Mouse (Mus musculus): Measurements from ENCODE around the gene Col5a1.

Gene Col5a1

GRCm38 (mm10) chr2:27887461-27888264 is 1.4 kb downstream of the Col5a1 start:
- no peaks in the 10 kb centered on the region for H3K36me3 ChIP-seq (ENCODE audit: insufficient read depth, low read length)
- H3K27me3 ChIP-seq (ENCODE audit: insufficient read depth, low read length), result peaks cover 65% of the 10 kb centered on the region
- H3K9me3 ChIP-seq (ENCODE audit: low read length), result no peaks in the 10 kb centered on the region
- H3K4me1 ChIP-seq (replicated peaks; ENCODE audit: low read depth, low read length), result peaks cover 19% of the 10 kb centered on the region
- peak overlapping the region; percentile 92 for H3K4me3 ChIP-seq (replicated peaks; ENCODE audit: low read length)
- TF ChIP-seq CTCF (conservative IDR thresholded peaks at IDR 0.05; ENCODE audit: low read length), result no peak

- Histone ChIP-seq H3K4me3 (replicated peaks; ENCODE audit: low read length) (no peak overlapping the region), H3K4me1 (replicated peaks; ENCODE audit: low read depth, low read length) (peaks cover 19% of the 10 kb centered on the region), H3K9me3 (ENCODE audit: low read length) (no peaks in the 10 kb centered on the region), H3K27me3 (ENCODE audit: insufficient read depth, low read length) (peaks cover 54% of the 10 kb centered on the region), H3K36me3 (ENCODE audit: insufficient read depth, low read length) (no peaks in the 10 kb centered on the region)
- no peak for TF ChIP-seq CTCF (conservative IDR thresholded peaks at IDR 0.05; ENCODE audit: low read length)
These were observed 2.6 kb downstream of the Col5a1 start for GRCm38 (mm10) chr2:27888603-27889545.

GRCm38 (mm10) chr2:27891922-27892541 is 5.8 kb downstream of the Col5a1 start:
- TF ChIP-seq POU5F1 (IDR thresholded peaks at IDR 0.05; ENCODE audit: borderline replicate concordance, low read length) (no peak), NANOG (IDR thresholded peaks at IDR 0.05; ENCODE audit: borderline replicate concordance, low read length) (no peak), CTCF (conservative IDR thresholded peaks at IDR 0.05; ENCODE audit: low read length) (no peak)
- H3K4me1 ChIP-seq (replicated peaks; ENCODE audit: low read depth, low read length), result peaks cover 23% of the 10 kb centered on the region

GRCm38 (mm10) chr2:27893015-27893414 is 6.8 kb downstream of the Col5a1 start:
- no peaks in the 10 kb centered on the region for H3K36me3 ChIP-seq (ENCODE audit: insufficient read depth, low read length)
- peaks cover 18% of the 10 kb centered on the region for H3K4me1 ChIP-seq (replicated peaks; ENCODE audit: low read depth, low read length)
- H3K4me3 ChIP-seq (replicated peaks; ENCODE audit: low read length), result no peak overlapping the region
- peaks cover 26% of the 10 kb centered on the region for H3K27me3 ChIP-seq (ENCODE audit: insufficient read depth, low read length)
- no peaks in the 10 kb centered on the region for H3K9me3 ChIP-seq (ENCODE audit: low read length)
- no peak for TF ChIP-seq CTCF (conservative IDR thresholded peaks at IDR 0.05; ENCODE audit: low read length)
- TF ChIP-seq POU5F1 (IDR thresholded peaks at IDR 0.05; ENCODE audit: borderline replicate concordance, low read length), result no peak
- TF ChIP-seq NANOG (IDR thresholded peaks at IDR 0.05; ENCODE audit: borderline replicate concordance, low read length), result no peak

More at GRCm38 (mm10) chr2:27891922-27892541, 5.8 kb downstream of the Col5a1 start:
- Histone ChIP-seq H3K27me3 (ENCODE audit: insufficient read depth, low read length) (peaks cover 36% of the 10 kb centered on the region), H3K36me3 (ENCODE audit: insufficient read depth, low read length) (no peaks in the 10 kb centered on the region), H3K9me3 (ENCODE audit: low read length) (no peaks in the 10 kb centered on the region), H3K4me3 (replicated peaks; ENCODE audit: low read length) (no peak overlapping the region)

GRCm38 (mm10) chr2:27894986-27895385 is 8.8 kb downstream of the Col5a1 start:
- no peaks in the 10 kb centered on the region for H3K9me3 ChIP-seq (ENCODE audit: low read length)
- no peaks in the 10 kb centered on the region for H3K36me3 ChIP-seq (ENCODE audit: insufficient read depth, low read length)
- H3K27me3 ChIP-seq (ENCODE audit: insufficient read depth, low read length), result peaks cover 7% of the 10 kb centered on the region; the same call in 1 of the 2 replicates
- H3K4me3 ChIP-seq (replicated peaks; ENCODE audit: low read length), result no peak overlapping the region
- no peak for TF ChIP-seq NANOG (IDR thresholded peaks at IDR 0.05; ENCODE audit: borderline replicate concordance, low read length)
- TF ChIP-seq CTCF (conservative IDR thresholded peaks at IDR 0.05; ENCODE audit: low read length), result no peak
- TF ChIP-seq POU5F1 (IDR thresholded peaks at IDR 0.05; ENCODE audit: borderline replicate concordance, low read length), result no peak
- peaks cover 18% of the 10 kb centered on the region for H3K4me1 ChIP-seq (replicated peaks; ENCODE audit: low read depth, low read length)

GRCm38 (mm10) chr2:27895648-27896047 is 9.4 kb downstream of the Col5a1 start:
- Histone ChIP-seq H3K4me1 (replicated peaks; ENCODE audit: low read depth, low read length) (peaks cover 24% of the 10 kb centered on the region), H3K9me3 (ENCODE audit: low read length) (no peaks in the 10 kb centered on the region), H3K4me3 (replicated peaks; ENCODE audit: low read length) (no peak overlapping the region), H3K36me3 (ENCODE audit: insufficient read depth, low read length) (no peaks in the 10 kb centered on the region), H3K27me3 (ENCODE audit: insufficient read depth, low read length) (0 out of 2 replicates have a peak, but pooled peaks cover under 1% of the 10 kb centered on the region)
- TF ChIP-seq POU5F1 (IDR thresholded peaks at IDR 0.05; ENCODE audit: borderline replicate concordance, low read length) (no peak), CTCF (conservative IDR thresholded peaks at IDR 0.05; ENCODE audit: low read length) (no peak), NANOG (IDR thresholded peaks at IDR 0.05; ENCODE audit: borderline replicate concordance, low read length) (no peak)

- peaks cover 24% of the 10 kb centered on the region for H3K4me1 ChIP-seq (replicated peaks; ENCODE audit: low read depth, low read length)
- no peaks in the 10 kb centered on the region for H3K9me3 ChIP-seq (ENCODE audit: low read length)
- no peaks in the 10 kb centered on the region for H3K36me3 ChIP-seq (ENCODE audit: insufficient read depth, low read length)
- H3K4me3 ChIP-seq (replicated peaks; ENCODE audit: low read length), result no peak overlapping the region
- TF ChIP-seq NANOG (IDR thresholded peaks at IDR 0.05; ENCODE audit: borderline replicate concordance, low read length), result no peak
- H3K27me3 ChIP-seq (ENCODE audit: insufficient read depth, low read length), result no peaks in the 10 kb centered on the region
These were observed 10.9 kb downstream of the Col5a1 start for GRCm38 (mm10) chr2:27897161-27897560.

GRCm38 (mm10) chr2:27899894-27900293 is 13.7 kb downstream of the Col5a1 start:
- H3K4me3 ChIP-seq (replicated peaks; ENCODE audit: low read length), result no peak overlapping the region
- no peaks in the 10 kb centered on the region for H3K36me3 ChIP-seq (ENCODE audit: insufficient read depth, low read length)
- no peaks in the 10 kb centered on the region; the same call in 1 of the 2 replicates for H3K27me3 ChIP-seq (ENCODE audit: insufficient read depth, low read length)
- H3K9me3 ChIP-seq (ENCODE audit: low read length), result no peaks in the 10 kb centered on the region
- TF ChIP-seq NANOG (IDR thresholded peaks at IDR 0.05; ENCODE audit: borderline replicate concordance, low read length) (no peak), CTCF (conservative IDR thresholded peaks at IDR 0.05; ENCODE audit: low read length) (peak; percentile 93)
- peaks cover 24% of the 10 kb centered on the region for H3K4me1 ChIP-seq (replicated peaks; ENCODE audit: low read depth, low read length)
